Mouse (Mus musculus) forebrain, embryonic 10.5 days (tissue): Measurements from ENCODE around the gene Ano1. TPM values are rescaled to one million over a fixed set of nuclear protein-coding genes. Genes with fewer than 3 reads are reported as not detected.
A peak's percentile ranks its signal among the peaks of the same experiment; 100 is the strongest.

ENCODE experiments used
- DNase-seq: peaks from one replicate; pipeline ENCODE4 v3.0.0-alpha.2; 2017; ENCODE audit warnings: low spot score; ENCODE audit errors: extremely low spot score
- H3K27ac ChIP-seq: fragments of 300-500 bp; sonication (generic); 2 replicates; pipeline ENCODE4 v1.5.1; 2016; ENCODE audit warnings: mild to moderate bottlenecking
- H3K27me3 ChIP-seq: fragments of 300-500 bp; sonication (generic); 2 replicates; pipeline ENCODE4 v1.6.1; 2016; ENCODE audit warnings: mild to moderate bottlenecking; ENCODE audit not compliant: poor library complexity, severe bottlenecking
- H3K36me3 ChIP-seq: fragments of 300-500 bp; sonication (generic); replicated peaks from 2 replicates; pipeline ENCODE4 v1.6.1; 2016; ENCODE audit warnings: mild to moderate bottlenecking, moderate library complexity
- H3K4me1 ChIP-seq: fragments of 300-500 bp; sonication (generic); 2 replicates; pipeline ENCODE4 v1.6.1; 2016
- H3K4me3 ChIP-seq: fragments of 300-500 bp; sonication (generic); 2 replicates; pipeline ENCODE4 v1.5.1; 2016; ENCODE audit warnings: mild to moderate bottlenecking, moderate library complexity
- H3K9me3 ChIP-seq: fragments of 300-500 bp; sonication (generic); 2 replicates; pipeline ENCODE4 v1.6.1; 2016; ENCODE audit warnings: mild to moderate bottlenecking, moderate library complexity
- WGBS: fragments of 180-500 bp; shearing (Covaris S2); methylation state at CpG from one replicate; pipeline ENCODE4 v1.1.7; 2016; 5-methylcytosine and 5-hydroxymethylcytosine counted together
- polyA plus RNA-seq: library from polyadenylated mRNA; unstranded; fragments of >200 nt; fragmentation: Nextera tagmentation; extraction: Ambion mirVana; gene quantifications from 2 replicates; pipeline ENCODE4 v1.2.1, GENCODE M21; 2016

The Ano1 gene
- polyA plus RNA-seq, 1 experiment from 2014 or later, result 22.3 TPM

GRCm38 (mm10) chr7:144738357-144738798, 13.4 kb downstream of the Ano1 start:
- Histone ChIP-seq H3K4me3 (peak overlapping the region; percentile 64), H3K4me1 (peaks cover 51% of the 10 kb centered on the region), H3K27me3 (peaks cover 65% of the 10 kb centered on the region), H3K9me3 (no peaks in the 10 kb centered on the region), H3K36me3 (peaks cover 9% of the 10 kb centered on the region; the same call in 1 of the 2 replicates), H3K27ac (peak overlapping the region; percentile 86)
- peak; percentile 43 for DNase-seq
- WGBS, result 0% methylated on average over 33 of the region's 33 CpGs

GRCm38 (mm10) chr7:144731897-144732291, 19.9 kb downstream of the Ano1 start:
- Histone ChIP-seq H3K36me3 (peaks cover 21% of the 10 kb centered on the region), H3K27ac (peak overlapping the region; percentile 40; the same call in 1 of the 2 replicates)
- WGBS, result 62% methylated on average over 4 of the region's 4 CpGs

DNA sequence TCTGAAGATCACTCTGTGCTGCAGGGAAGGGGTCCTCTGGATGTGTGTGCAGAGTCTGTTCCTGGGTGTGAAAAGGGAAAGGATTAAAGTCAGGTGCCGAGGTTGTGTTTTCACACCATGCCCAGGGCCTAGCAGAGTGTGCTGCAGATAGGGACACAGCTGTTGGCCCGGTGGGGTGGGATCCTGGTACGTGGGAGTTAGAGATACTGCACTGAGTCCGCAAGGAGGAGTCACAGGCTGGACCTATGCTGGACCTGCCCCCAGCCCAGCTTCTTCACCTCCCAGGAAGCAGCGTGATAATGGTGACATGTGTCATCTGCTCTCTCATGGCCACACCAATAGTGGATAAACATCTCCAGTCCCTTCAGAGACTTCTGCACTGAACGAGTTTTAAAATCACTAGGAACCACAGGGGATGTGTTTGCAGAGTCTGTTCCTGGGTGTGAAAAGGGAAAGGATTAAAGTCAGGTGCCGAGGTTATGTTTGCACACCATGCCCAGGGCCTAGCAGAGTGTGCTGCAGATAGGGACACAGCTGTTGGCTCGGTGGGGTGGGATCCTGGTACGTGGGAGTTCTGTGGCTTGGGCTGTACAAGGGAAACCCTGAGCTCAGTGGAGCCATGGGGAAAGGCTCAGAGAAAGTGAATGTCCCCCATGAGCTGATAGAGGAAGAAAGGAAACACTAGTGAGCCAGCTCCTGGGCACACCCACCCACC, 20.4 kb downstream of the Ano1 start:
- 72% methylated on average over 9 of the region's 9 CpGs for WGBS
- no peak for DNase-seq
- no peaks in the 10 kb centered on the region for H3K9me3 ChIP-seq
- peaks cover 24% of the 10 kb centered on the region for H3K4me1 ChIP-seq
- H3K27ac ChIP-seq, result peak overlapping the region; percentile 51
- H3K4me3 ChIP-seq, result no peak overlapping the region
- H3K27me3 ChIP-seq, result peaks cover 17% of the 10 kb centered on the region
- H3K36me3 ChIP-seq, result peaks cover 21% of the 10 kb centered on the region

More at GRCm38 (mm10) chr7:144731897-144732291, 19.9 kb downstream of the Ano1 start:
- DNase-seq, result no peak
- Histone ChIP-seq H3K4me3 (no peak overlapping the region), H3K27me3 (peaks cover 23% of the 10 kb centered on the region), H3K4me1 (peaks cover 29% of the 10 kb centered on the region), H3K9me3 (no peaks in the 10 kb centered on the region)

- no peaks in the 10 kb centered on the region for H3K9me3 ChIP-seq
- 71% methylated on average over 1 of the region's 1 CpGs for WGBS
- no peaks in the 10 kb centered on the region for H3K4me1 ChIP-seq
- no peak overlapping the region for H3K4me3 ChIP-seq
- no peak for DNase-seq
- H3K27ac ChIP-seq, result no peak overlapping the region
- H3K27me3 ChIP-seq, result no peaks in the 10 kb centered on the region
- H3K36me3 ChIP-seq, result peaks cover 12% of the 10 kb centered on the region
Measured at GRCm38 (mm10) chr7:144724283-144724682, 27.5 kb downstream of the Ano1 start.

DNA sequence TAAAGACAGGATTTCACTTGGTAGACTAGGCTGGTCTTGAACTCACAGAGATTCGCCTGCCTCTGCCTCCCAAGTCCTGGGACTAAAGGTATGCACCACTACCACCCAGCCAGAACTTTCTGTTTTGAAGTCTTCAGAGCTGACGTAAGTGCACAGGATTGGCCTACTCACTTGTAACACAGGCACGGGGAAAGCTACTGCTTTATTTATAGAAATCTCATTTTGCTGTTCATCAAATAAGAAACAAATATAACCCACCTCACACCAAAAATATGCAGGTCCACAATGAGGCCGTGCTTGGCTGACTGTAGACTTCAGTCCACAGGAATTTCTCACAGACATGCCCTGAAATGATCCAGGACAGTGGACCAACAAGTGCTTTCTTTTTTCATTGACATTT, 31.8 kb downstream of the Ano1 start:
- H3K27ac ChIP-seq, result no peak overlapping the region
- H3K36me3 ChIP-seq, result peaks cover 14% of the 10 kb centered on the region
- WGBS, result 96% methylated on average over 4 of the region's 4 CpGs
- H3K4me1 ChIP-seq, result no peaks in the 10 kb centered on the region
- H3K27me3 ChIP-seq, result no peaks in the 10 kb centered on the region
- no peaks in the 10 kb centered on the region for H3K9me3 ChIP-seq
- H3K4me3 ChIP-seq, result no peak overlapping the region
- DNase-seq, result no peak

- Histone ChIP-seq H3K4me3 (no peak overlapping the region), H3K27ac (no peak overlapping the region), H3K36me3 (peaks cover 6% of the 10 kb centered on the region; the same call in 1 of the 2 replicates), H3K4me1 (no peaks in the 10 kb centered on the region), H3K27me3 (no peaks in the 10 kb centered on the region), H3K9me3 (no peaks in the 10 kb centered on the region)
- 90% methylated on average over 5 of the region's 5 CpGs for WGBS
- DNase-seq, result no peak
Measured at GRCm38 (mm10) chr7:144717736-144718135, 34.0 kb downstream of the Ano1 start.

DNA sequence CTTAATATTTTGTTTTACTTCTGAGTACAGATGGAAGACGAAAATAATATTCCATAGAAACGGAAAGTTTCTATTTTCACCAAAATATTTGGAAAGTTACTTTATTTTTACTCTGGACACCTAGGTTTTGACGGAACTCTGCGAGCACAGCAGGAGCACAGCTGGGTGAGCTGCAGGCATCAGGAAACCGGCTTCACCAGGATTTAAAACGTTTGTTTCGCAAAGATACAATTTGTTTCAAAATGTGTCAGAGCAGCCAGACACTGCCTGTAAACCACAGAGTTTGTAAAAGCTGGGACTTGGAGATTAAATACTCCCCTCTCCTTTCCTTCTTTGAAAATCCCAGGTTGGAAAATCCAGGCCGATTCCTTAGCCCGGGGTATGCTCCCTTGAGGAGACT, 53.9 kb downstream of the Ano1 start:
- Histone ChIP-seq H3K4me3 (no peak overlapping the region), H3K27me3 (no peaks in the 10 kb centered on the region), H3K36me3 (peaks cover 29% of the 10 kb centered on the region), H3K27ac (no peak overlapping the region), H3K9me3 (peaks cover 16% of the 10 kb centered on the region; the same call in 1 of the 2 replicates), H3K4me1 (no peaks in the 10 kb centered on the region)
- DNase-seq, result no peak
- 87% methylated on average over 9 of the region's 9 CpGs for WGBS

GRCm38 (mm10) chr7:144696764-144697704, 54.7 kb downstream of the Ano1 start:
- H3K36me3 ChIP-seq, result peaks cover 27% of the 10 kb centered on the region
- DNase-seq, result peak; percentile 25
- H3K9me3 ChIP-seq, result peaks cover 16% of the 10 kb centered on the region; the same call in 1 of the 2 replicates
- no peaks in the 10 kb centered on the region for H3K27me3 ChIP-seq
- WGBS, result 80% methylated on average over 7 of the region's 7 CpGs
- no peak overlapping the region for H3K27ac ChIP-seq
- H3K4me1 ChIP-seq, result no peaks in the 10 kb centered on the region
- no peak overlapping the region for H3K4me3 ChIP-seq

- Histone ChIP-seq H3K27ac (peak overlapping the region; percentile 72), H3K4me1 (peaks cover 39% of the 10 kb centered on the region), H3K4me3 (no peak overlapping the region), H3K9me3 (peaks cover 11% of the 10 kb centered on the region; the same call in 1 of the 2 replicates), H3K36me3 (peaks cover 24% of the 10 kb centered on the region), H3K27me3 (no peaks in the 10 kb centered on the region)
- 54% methylated on average over 2 of the region's 2 CpGs for WGBS
- DNase-seq, result no peak
Measured at GRCm38 (mm10) chr7:144689855-144690254, 61.9 kb downstream of the Ano1 start.

DNA sequence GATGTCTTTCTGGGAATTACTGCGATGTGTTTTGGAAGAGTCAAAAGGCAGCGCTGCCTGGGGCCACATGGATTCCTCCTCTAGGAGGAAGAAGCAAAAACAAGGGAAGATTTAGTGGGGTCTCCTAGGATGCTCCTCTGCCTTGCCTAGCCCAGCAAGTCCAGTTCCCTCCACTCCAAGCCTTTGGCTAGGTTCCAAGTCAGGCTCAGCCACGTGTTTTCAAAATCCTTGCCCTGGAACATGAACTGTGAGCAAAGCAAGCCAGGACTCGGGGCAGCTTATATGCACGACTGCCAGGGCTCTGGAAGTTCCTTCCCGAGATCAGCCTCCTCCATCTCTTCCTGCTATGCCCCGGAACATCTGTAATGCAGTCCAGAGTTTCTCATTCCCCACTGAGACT, 62.6 kb downstream of the Ano1 start:
- H3K4me1 ChIP-seq, result peaks cover 46% of the 10 kb centered on the region
- no peak overlapping the region for H3K4me3 ChIP-seq
- H3K9me3 ChIP-seq, result peaks cover 11% of the 10 kb centered on the region; the same call in 1 of the 2 replicates
- no peaks in the 10 kb centered on the region for H3K27me3 ChIP-seq
- peak overlapping the region; percentile 72 for H3K27ac ChIP-seq
- WGBS, result 74% methylated on average over 7 of the region's 7 CpGs
- peaks cover 24% of the 10 kb centered on the region for H3K36me3 ChIP-seq
- DNase-seq, result no peak

- Histone ChIP-seq H3K4me1 (peaks cover 46% of the 10 kb centered on the region), H3K9me3 (peaks cover 11% of the 10 kb centered on the region; the same call in 1 of the 2 replicates), H3K27me3 (peaks cover 6% of the 10 kb centered on the region; the same call in 1 of the 2 replicates), H3K4me3 (no peak overlapping the region), H3K36me3 (peaks cover 33% of the 10 kb centered on the region), H3K27ac (0 out of 2 replicates have a peak overlapping the region, but pooled peaks have one; percentile 32)
- WGBS, result 93% methylated on average over 2 of the region's 2 CpGs
- no peak for DNase-seq
Measured at GRCm38 (mm10) chr7:144687663-144688381, 64.0 kb downstream of the Ano1 start.

GRCm38 (mm10) chr7:144684947-144685346, 66.8 kb downstream of the Ano1 start:
- 76% methylated on average over 4 of the region's 4 CpGs for WGBS
- Histone ChIP-seq H3K27me3 (peaks cover 27% of the 10 kb centered on the region), H3K4me1 (peaks cover 43% of the 10 kb centered on the region)

More at GRCm38 (mm10) chr7:144684947-144685346, 66.8 kb downstream of the Ano1 start:
- Histone ChIP-seq H3K27ac (peak overlapping the region; percentile 72), H3K36me3 (peaks cover 25% of the 10 kb centered on the region), H3K4me3 (no peak overlapping the region), H3K9me3 (peaks cover 7% of the 10 kb centered on the region; the same call in 1 of the 2 replicates)
- no peak for DNase-seq
